Mouse (Mus musculus) heart, postnatal 0 days (tissue): ENCODE results near the gene Bcam.

ENCODE experiments used
- CTCF ChIP-seq: IDR thresholded peaks from 2 replicates; pipeline ENCODE4 v1.5.1; 2016; ENCODE audit warnings: antibody characterized with exemption, control low read depth, low read depth
- EP300 ChIP-seq: IDR thresholded peaks from 2 replicates; pipeline ENCODE4 v1.6.1; 2016; ENCODE audit warnings: antibody characterized with exemption, low read depth

GRCm38 (mm10) chr7:19777049-19777723 is 6.4 kb upstream of the Bcam start:
- TF ChIP-seq EP300: no peak
- TF ChIP-seq CTCF: no peak
